Mouse (Mus musculus) ovary, postnatal 14 days (tissue): ENCODE data around the gene H2afv.
"Not testable (repeated sequence)": the region's sequence is repeated elsewhere in the genome, so short reads cannot be mapped to it uniquely, and the experiment has no call there.

Experiments
- DNase-seq: peaks from one replicate; pipeline ENCODE4 v3.0.0; 2022; ENCODE audit warnings: low spot score

The H2afv gene

DNA sequence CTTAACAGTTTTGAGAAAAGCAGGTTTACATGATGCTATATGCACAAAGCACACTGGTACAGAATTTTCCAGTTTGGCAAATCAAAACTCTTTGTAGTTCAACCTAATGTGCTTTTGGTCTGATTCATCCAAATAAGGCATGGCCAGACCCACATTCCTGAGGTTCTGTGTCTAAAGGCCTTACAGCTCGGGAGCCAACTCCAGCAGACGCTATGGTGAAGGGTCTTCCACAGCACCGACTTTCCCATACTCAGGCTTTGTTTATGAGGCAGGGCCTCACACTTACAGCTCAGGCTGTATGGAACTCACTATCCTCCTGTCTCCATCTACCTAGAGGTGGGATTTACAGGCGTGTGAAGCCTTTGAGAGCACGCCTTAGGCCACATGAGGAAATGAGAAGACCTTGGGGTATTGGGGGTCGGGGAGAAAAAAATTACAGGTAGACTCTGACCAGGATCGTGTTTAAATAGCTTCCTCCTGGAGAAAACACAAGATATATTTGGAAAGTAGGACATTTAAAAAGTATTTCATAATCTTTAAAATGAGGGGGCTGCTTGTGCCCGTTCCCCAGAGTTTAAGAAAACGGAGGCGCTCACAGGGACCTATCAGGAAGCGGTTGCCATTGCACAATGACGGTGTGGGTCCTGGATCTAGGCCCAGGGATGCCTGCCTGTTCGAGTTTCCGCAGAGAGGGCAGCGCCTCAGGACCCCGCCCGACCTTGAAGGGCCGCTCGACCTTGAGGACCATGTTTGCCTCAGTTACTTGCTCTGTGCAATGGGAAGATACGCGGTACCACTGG is 29.3 kb downstream of the H2afv start, which contains the start of gene Ppia:
Gene Ppia, plus strand, starts transcription at position 693 of the 800 bp plus-strand sequence.
- DNase-seq: no peak

DNA sequence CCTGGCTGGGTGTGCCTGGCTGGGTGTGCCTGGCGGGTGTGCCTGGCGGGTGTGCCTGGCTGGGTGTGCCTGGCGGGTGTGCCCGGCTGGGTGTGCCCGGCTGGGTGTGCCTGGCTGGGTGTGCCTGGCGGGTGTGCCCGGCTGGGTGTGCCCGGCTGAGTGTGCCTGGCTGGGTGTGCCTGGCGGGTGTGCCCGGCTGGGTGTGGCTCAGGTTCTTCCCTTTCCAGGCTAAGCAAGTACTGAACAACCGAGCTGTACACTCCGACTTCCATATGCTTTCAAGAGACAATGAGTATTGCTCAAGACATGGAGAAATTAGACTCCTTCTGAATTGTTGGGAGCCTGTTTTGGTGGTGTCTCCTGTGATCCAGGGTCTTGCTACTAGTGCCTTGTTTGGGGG is 31.0 kb downstream of the H2afv start:
- no peak for DNase-seq

GRCm38 (mm10) chr11:6411684-6412083 is 32.6 kb downstream of the H2afv start:
- DNase-seq: peak; percentile 87

DNA sequence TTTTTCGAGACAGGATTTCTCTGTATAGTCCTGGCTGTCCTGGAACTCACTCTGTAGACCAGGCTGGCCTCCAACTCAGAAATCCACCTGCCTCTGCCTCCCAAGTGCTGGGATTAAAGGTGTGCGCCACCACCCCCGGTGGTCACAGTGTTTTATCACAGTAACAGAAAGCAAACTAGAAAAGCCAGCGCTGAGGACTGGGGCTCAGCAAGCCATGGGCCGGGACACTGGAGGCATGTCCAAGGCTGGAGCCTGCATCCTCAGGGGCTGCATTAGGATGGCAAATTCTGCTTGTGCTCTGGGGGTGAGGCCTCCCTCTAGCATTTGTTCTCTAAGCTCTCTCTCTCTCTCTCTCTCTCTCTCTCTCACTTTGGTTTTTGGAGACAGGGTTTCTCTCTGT is 33.5 kb downstream of the H2afv start:
- DNase-seq: not testable (repeated sequence)

GRCm38 (mm10) chr11:6410050-6410602 is 34.1 kb downstream of the H2afv start:
- no peak for DNase-seq

GRCm38 (mm10) chr11:6407162-6407621 is 37.1 kb downstream of the H2afv start:
- no peak for DNase-seq

- DNase-seq: no peak
Observed at GRCm38 (mm10) chr11:6406251-6407161, 37.7 kb downstream of the H2afv start.

DNA sequence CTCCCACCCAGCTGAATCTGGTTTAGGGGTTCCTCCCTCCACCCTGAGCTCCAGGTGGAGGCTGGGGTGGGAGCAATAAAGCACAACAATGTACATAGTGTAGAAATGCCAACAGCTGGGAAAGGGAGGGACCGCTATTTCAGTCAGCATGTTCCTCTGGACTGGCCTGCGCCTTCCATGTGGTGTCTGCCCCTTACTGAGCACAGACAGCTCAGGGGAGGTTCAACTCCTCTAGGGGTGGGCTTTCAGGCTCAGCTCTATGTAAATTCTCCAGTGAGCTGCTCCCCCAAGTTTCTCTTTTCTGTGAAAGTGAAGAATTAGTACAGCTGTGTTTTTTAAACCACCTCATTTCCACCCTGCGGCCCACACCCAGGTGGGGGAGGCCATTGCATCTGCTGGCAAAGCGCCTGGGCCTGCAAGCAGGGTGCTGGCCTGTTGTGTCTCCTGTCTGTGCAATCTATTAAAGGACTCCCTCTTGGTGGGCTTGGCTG is 38.6 kb downstream of the H2afv start:
- no peak for DNase-seq

GRCm38 (mm10) chr11:6404699-6405566 is 39.3 kb downstream of the H2afv start:
- DNase-seq: no peak

- no peak for DNase-seq
Observed at GRCm38 (mm10) chr11:6403830-6404405, 40.3 kb downstream of the H2afv start.

- no peak for DNase-seq
Observed at GRCm38 (mm10) chr11:6402515-6403510, 41.4 kb downstream of the H2afv start.

DNA sequence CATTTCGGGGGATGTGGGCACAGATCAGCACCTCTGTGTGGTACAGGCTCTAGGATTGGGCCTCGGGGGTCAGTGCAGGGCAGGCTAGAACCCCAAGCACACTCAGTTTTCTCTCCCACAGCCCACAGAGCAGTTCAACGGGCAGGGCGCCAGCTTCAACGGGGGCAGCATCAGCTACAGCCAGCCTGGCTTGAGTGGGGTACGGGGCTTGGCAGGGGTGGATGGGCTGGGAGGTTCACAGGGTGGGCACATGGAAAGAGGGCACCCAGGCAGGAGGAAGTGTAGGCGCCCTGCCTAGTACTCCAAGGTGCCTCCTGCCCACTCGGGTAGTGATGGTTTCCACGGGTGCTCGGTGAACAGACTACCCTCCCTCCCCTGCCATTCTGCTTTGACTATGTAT is 46.1 kb downstream of the H2afv start:
- no peak for DNase-seq

- DNase-seq: no peak
Observed at GRCm38 (mm10) chr11:6395565-6395964, 48.7 kb downstream of the H2afv start.

DNA sequence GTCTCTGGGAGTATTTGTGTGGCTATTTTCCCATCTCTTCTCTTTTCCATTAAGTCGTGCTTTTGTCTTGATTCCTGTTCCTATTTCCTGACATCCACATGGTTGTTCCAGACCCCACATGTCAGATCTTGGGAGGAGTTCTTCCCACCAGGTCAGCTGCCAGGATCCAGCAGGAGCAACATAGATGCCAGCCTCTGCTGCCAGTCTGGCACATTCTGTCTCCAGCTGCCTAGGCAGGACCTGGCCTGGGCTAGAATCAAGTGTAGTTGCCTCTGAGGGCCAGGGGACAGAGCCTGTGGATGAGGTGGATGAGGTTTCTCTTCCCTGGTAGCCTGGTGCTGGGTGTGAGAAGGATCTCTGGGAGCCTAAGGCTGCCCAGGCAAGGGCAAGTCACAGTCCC is 50.4 kb downstream of the H2afv start:
- DNase-seq: no peak

- no peak for DNase-seq
Observed at GRCm38 (mm10) chr11:6392857-6393256, 51.4 kb downstream of the H2afv start.

DNA sequence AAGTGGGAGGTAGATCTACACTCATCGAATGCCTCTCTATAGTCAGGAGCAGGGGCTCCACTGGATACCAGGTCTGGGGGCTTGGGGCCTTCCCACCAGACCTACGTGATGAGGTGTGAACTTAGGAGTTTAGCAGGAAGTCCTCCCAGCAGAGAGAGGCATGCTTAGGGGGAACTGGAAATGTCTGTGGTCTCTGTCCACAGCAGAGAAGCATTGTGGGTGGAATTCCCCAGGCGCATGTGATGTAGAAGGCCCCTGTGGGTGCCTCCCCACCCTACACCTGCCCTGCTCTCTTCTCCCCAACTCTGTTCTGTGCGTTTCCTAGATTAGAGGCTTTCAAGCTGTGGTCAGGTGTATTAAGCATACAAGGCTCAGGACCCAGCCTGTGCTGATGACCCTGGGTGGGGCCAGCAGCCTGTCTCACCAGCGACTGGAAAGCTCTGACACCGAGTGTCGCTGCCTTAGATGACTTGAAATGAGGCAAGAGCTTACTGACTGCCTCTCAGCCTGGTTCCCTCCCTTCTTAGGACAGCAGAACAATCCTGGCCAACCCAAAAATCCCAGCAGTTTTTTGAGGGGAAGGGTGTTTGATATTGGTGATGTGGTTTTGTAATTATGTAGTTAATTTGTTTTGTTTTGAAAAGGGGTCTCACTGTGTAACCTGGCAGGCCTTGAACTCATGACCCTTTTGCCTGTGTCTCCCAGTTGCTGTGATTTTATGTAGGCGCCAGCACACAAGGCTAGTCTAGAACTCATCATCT is 52.5 kb downstream of the H2afv start:
- no peak for DNase-seq

GRCm38 (mm10) chr11:6390376-6391053 is 53.7 kb downstream of the H2afv start:
- DNase-seq: no peak

- no peak for DNase-seq
Observed at GRCm38 (mm10) chr11:6389483-6389921, 54.7 kb downstream of the H2afv start.
